ENCODE assay signal across 18 mouse cellular contexts in genomic region chr1:136179511-136180001, GRCm38 (mm10). TPM values are rescaled to one million over a fixed set of nuclear protein-coding genes. Genes with fewer than 3 reads are reported as not detected.
DNase-seq lines count a peak whose midpoint lies in the region; ATAC-seq and TF ChIP-seq lines count a peak whose summit lies in the region.
"Had no signal": no experiment of that assay in that cellular context is flagged by ENCODE, and none has a peak within 500 bp of the region (broad histone marks: within the 10 kb centered on the region; RNA-seq: fewer than 3 reads in every experiment).

No protein-coding gene starts in this region.

- H3K79me2 ChIP-seq in MEL (ENCODE audit: control insufficient read depth, insufficient read depth, low read length, poor library complexity), result no peaks in the 10 kb centered on the region

- no peak for DNase-seq in forebrain, embryonic 10.5 days (ENCODE audit: extremely low spot score, low spot score)
- DNase-seq in MEL (ENCODE audit: low read depth, low spot score), result peak; percentile 84
- DNase-seq in liver, embryonic 14.5 days (ENCODE audit: low read depth in 3 of 3, low spot score in 3 of 3), result peak; percentile 41 to 62 (median 58)
- no peak for DNase-seq in frontal cortex, postnatal 25 days (ENCODE audit: low spot score in 2 of 2)
- DNase-seq in layer of hippocampus, adult 18-20 months (ENCODE audit: low spot score in 2 of 2), result no peak
- no peak for DNase-seq in kidney, adult 2 months
- DNase-seq: cerebellum, postnatal 10 days; heart, postnatal 14 days; kidney, adult 18-20 months; thymus, adult 2 months had no signal

- peaks cover 28% of the 10 kb centered on the region for H3K36me3 ChIP-seq in forebrain, embryonic 15.5 days
- H3K36me3 ChIP-seq in forebrain, embryonic 10.5 days (replicated peaks), result peaks cover 25% of the 10 kb centered on the region
- peaks cover 0 to 22% of the 10 kb centered on the region in 2 experiments; a peak in 2 of 4 replicates for H3K36me3 ChIP-seq in MEL (ENCODE audit: control insufficient read depth in 1 of 2, insufficient read depth in 2 of 2, low read length in 2 of 2)
- no peaks in the 10 kb centered on the region for H3K36me3 ChIP-seq in liver, embryonic 14.5 days (replicated peaks; ENCODE audit: control insufficient read depth, insufficient read depth, low read depth)
- H3K36me3 ChIP-seq in kidney, adult 2 months (ENCODE audit: control insufficient read depth, insufficient read depth, low read length), result no peaks in the 10 kb centered on the region

- peaks cover 12% of the 10 kb centered on the region; the same call in 1 of the 2 replicates for H3K4me1 ChIP-seq in forebrain, embryonic 15.5 days
- peaks cover 7% of the 10 kb centered on the region for H3K4me1 ChIP-seq in forebrain, embryonic 10.5 days
- H3K4me1 ChIP-seq in MEL (ENCODE audit: control insufficient read depth in 1 of 2, insufficient read depth in 2 of 2, low read length in 2 of 2), result peaks cover 19 to 34% of the 10 kb centered on the region in 2 experiments
- peaks cover 42 to 58% of the 10 kb centered on the region in 2 experiments for H3K4me1 ChIP-seq in liver, embryonic 14.5 days (replicated peaks; ENCODE audit: control insufficient read depth in 2 of 2, insufficient read depth in 2 of 2, low read length in 1 of 2)
- no peaks in the 10 kb centered on the region for H3K4me1 ChIP-seq in kidney, adult 2 months (ENCODE audit: control insufficient read depth, insufficient read depth, low read length)

- no peak overlapping the region for H3K4me3 ChIP-seq in forebrain, embryonic 15.5 days
- H3K4me3 ChIP-seq in forebrain, embryonic 10.5 days, result no peak overlapping the region
- peak overlapping the region in 1 of 2 experiments; percentile 9; a peak in 1 of 4 replicates for H3K4me3 ChIP-seq in MEL (ENCODE audit: control insufficient read depth in 1 of 2, insufficient read depth in 1 of 2, low read depth in 2 of 2, low read length in 2 of 2)
- H3K4me3 ChIP-seq in liver, embryonic 14.5 days (ENCODE audit: insufficient read depth in 1 of 2, low read depth in 2 of 2, low read length in 2 of 2), result no peak overlapping the region
- no peak overlapping the region for H3K4me3 ChIP-seq in kidney, adult 2 months (ENCODE audit: insufficient read depth, low read depth, low read length)
- H3K4me3 ChIP-seq: heart, embryonic 10.5 days; limb, embryonic 15.5 days; midbrain, embryonic 15.5 days had no signal

- no peaks in the 10 kb centered on the region for H3K9me3 ChIP-seq in forebrain, embryonic 15.5 days
- H3K9me3 ChIP-seq in forebrain, embryonic 10.5 days, result no peaks in the 10 kb centered on the region
- H3K9me3 ChIP-seq in MEL (replicated peaks; ENCODE audit: insufficient read depth, low read length), result no peaks in the 10 kb centered on the region
- H3K9me3 ChIP-seq in liver, embryonic 14.5 days (ENCODE audit: control insufficient read depth, low read length), result no peaks in the 10 kb centered on the region
- H3K9me3 ChIP-seq: heart, embryonic 10.5 days; limb, embryonic 15.5 days; midbrain, embryonic 15.5 days had no signal

- TF ChIP-seq RAD21 in MEL (IDR thresholded peaks at IDR 0.05; ENCODE audit: low read depth, low read length), result no peak

- no peak for TF ChIP-seq CTCF in MEL (IDR thresholded peaks at IDR 0.05 in 2 of 3, conservative IDR thresholded peaks at IDR 0.05 in 1 of 3; ENCODE audit: control insufficient read depth in 1 of 3, insufficient read depth in 1 of 3, low read depth in 2 of 3, low read length in 3 of 3, poor library complexity in 1 of 3, severe bottlenecking in 1 of 3)
- TF ChIP-seq CTCF in liver, embryonic 14.5 days (IDR thresholded peaks at IDR 0.05; ENCODE audit: low read depth), result no peak
- TF ChIP-seq CTCF in kidney, adult 2 months (conservative IDR thresholded peaks at IDR 0.05; ENCODE audit: insufficient read depth, insufficient read length, low read depth, low read length), result no peak

- no peak for TF ChIP-seq POLR2A in MEL (IDR thresholded peaks at IDR 0.05; ENCODE audit: control insufficient read depth in 1 of 2, insufficient read depth in 1 of 2, low read depth in 1 of 2, low read length in 2 of 2, poor library complexity in 1 of 2)
- no peak for TF ChIP-seq POLR2A in kidney, adult 2 months (IDR thresholded peaks at IDR 0.05; ENCODE audit: low read depth, low read length)

- WGBS in forebrain, embryonic 15.5 days, result 56% methylated on average over 2 of the region's 2 CpGs
- 86% methylated on average over 2 of the region's 2 CpGs for WGBS in forebrain, embryonic 10.5 days
- WGBS in liver, embryonic 14.5 days (ENCODE audit: insufficient replicate concordance), result 9% methylated on average over 2 of the region's 2 CpGs
- 96% methylated on average over 2 of the region's 2 CpGs for WGBS in kidney, adult 2 months

- peak; percentile 91 to 93 for TF ChIP-seq EP300 in MEL (IDR thresholded peaks at IDR 0.05; ENCODE audit: low read depth in 1 of 2, low read length in 2 of 2)
- peak; percentile 85 for TF ChIP-seq EP300 in liver, embryonic 14.5 days (IDR thresholded peaks at IDR 0.05; ENCODE audit: low read depth)

- no peak overlapping the region for H3K9ac ChIP-seq in forebrain, embryonic 15.5 days (replicated peaks)
- no peak overlapping the region; the same call in 1 of the 2 replicates for H3K9ac ChIP-seq in MEL (ENCODE audit: control insufficient read depth, low read depth, low read length, poor library complexity, severe bottlenecking)
- no peak overlapping the region for H3K9ac ChIP-seq in liver, embryonic 14.5 days (replicated peaks)
- H3K9ac ChIP-seq: limb, embryonic 15.5 days; midbrain, embryonic 15.5 days had no signal

- no peaks in the 10 kb centered on the region for H3K27me3 ChIP-seq in forebrain, embryonic 15.5 days
- 0 out of 2 replicates have a peak, but pooled peaks cover 4% of the 10 kb centered on the region for H3K27me3 ChIP-seq in forebrain, embryonic 10.5 days (ENCODE audit: poor library complexity, severe bottlenecking)
- H3K27me3 ChIP-seq in MEL (ENCODE audit: control insufficient read depth in 1 of 2, insufficient read depth in 2 of 2, low read length in 2 of 2), result no peaks in the 10 kb centered on the region
- no peaks in the 10 kb centered on the region for H3K27me3 ChIP-seq in liver, embryonic 14.5 days (ENCODE audit: control insufficient read depth, insufficient read depth, low read length)
- H3K27me3 ChIP-seq in kidney, adult 2 months (replicated peaks; ENCODE audit: control insufficient read depth, insufficient read depth, low read length), result no peaks in the 10 kb centered on the region
- H3K27me3 ChIP-seq: limb, embryonic 15.5 days; midbrain, embryonic 15.5 days had no signal

- H3K27ac ChIP-seq in forebrain, embryonic 15.5 days (replicated peaks), result peak overlapping the region; percentile 52
- no peak overlapping the region for H3K27ac ChIP-seq in forebrain, embryonic 10.5 days
- H3K27ac ChIP-seq in MEL (ENCODE audit: control insufficient read depth, low read depth, low read length), result peak overlapping the region; percentile 76
- peak overlapping the region; percentile 59 for H3K27ac ChIP-seq in liver, embryonic 14.5 days
- H3K27ac ChIP-seq in kidney, adult 2 months (ENCODE audit: insufficient read depth, low read depth, low read length), result no peak overlapping the region
- H3K27ac ChIP-seq: heart, embryonic 10.5 days; hindbrain, postnatal 0 days; limb, embryonic 15.5 days; midbrain, embryonic 15.5 days had no signal

- H3K4me2 ChIP-seq in forebrain, embryonic 15.5 days (replicated peaks), result no peak overlapping the region
- H3K4me2 ChIP-seq in liver, embryonic 14.5 days (ENCODE audit: low read depth), result no peak overlapping the region
- H3K4me2 ChIP-seq: limb, embryonic 15.5 days; midbrain, embryonic 15.5 days had no signal

- peak; percentile 36; the same call in 1 of the 2 replicates for ATAC-seq in forebrain, embryonic 15.5 days (replicated peaks)
- ATAC-seq in common myeloid progenitor, adult 5-6 weeks (replicated peaks; ENCODE audit: low read depth, poor library complexity, severe bottlenecking), result peak; percentile 64
- ATAC-seq in liver, embryonic 14.5 days (ENCODE audit: insufficient read depth), result peak; percentile 88
- ATAC-seq: hindbrain, postnatal 0 days; midbrain, embryonic 15.5 days had no signal

RNA-seq across cellular contexts. Expression of gene Mroh3, which starts 33.1 kb away (rescaled TPM):
- polyA plus RNA-seq in forebrain, embryonic 15.5 days (2015; fragmentation: Nextera tagmentation; extraction: Ambion mirVana), result not detected in 2 replicates
- 0.27 and 0.28 TPM in 2 replicates for polyA plus RNA-seq in forebrain, embryonic 10.5 days (2016; fragmentation: Nextera tagmentation; extraction: Ambion mirVana)
- total RNA-seq in MEL (2012; rRNA removed), result not detected in 2 replicates
- not detected for polyA plus RNA-seq in MEL (2012; ENCODE audit: insufficient read depth in 1 of 2, insufficient read length in 2 of 2, low read depth in 1 of 2, low replicate concordance in 2 of 2, missing spikeins in 1 of 2)
- total RNA-seq in common myeloid progenitor, adult 5-6 weeks (2017), result not detected in 2 replicates
- 0.05 TPM in 1 of 2 replicates, not detected in the other for polyA plus RNA-seq in liver, embryonic 14.5 days (2012; rRNA removed)
- 0.15 and 0.23 TPM in 2 replicates for polyA plus RNA-seq in liver, embryonic 14.5 days (2014; fragmentation: Nextera tagmentation; extraction: Ambion mirVana)
- under 1 TPM; 0.41 to 0.54 TPM for total RNA-seq in layer of hippocampus, adult 18-20 months (2021)
- polyA plus RNA-seq in kidney, adult 2 months (2012; rRNA removed), result 0.10 and 0.44 TPM in 2 replicates
- total RNA-seq: adrenal gland, postnatal 4 days; gastrocnemius, postnatal 4 days; heart, postnatal 14 days had no signal
- polyA plus RNA-seq: limb, embryonic 15.5 days; midbrain, embryonic 15.5 days had no signal

RNA-seq across cellular contexts. Expression of gene Kif21b, which starts 48.4 kb away (rescaled TPM):
- 71.9 and 75.0 TPM in 2 replicates for polyA plus RNA-seq in forebrain, embryonic 15.5 days (2015; fragmentation: Nextera tagmentation; extraction: Ambion mirVana)
- polyA plus RNA-seq in forebrain, embryonic 10.5 days (2016; fragmentation: Nextera tagmentation; extraction: Ambion mirVana), result 5.8 and 8.8 TPM in 2 replicates
- 4.0 and 7.6 TPM in 2 replicates for total RNA-seq in MEL (2012; rRNA removed)
- 10 to 100 TPM in 1 of 2 experiments, not detected in 1; 34.0 TPM for polyA plus RNA-seq in MEL (2012; ENCODE audit: insufficient read depth in 1 of 2, insufficient read length in 2 of 2, low read depth in 1 of 2, low replicate concordance in 2 of 2, missing spikeins in 1 of 2)
- 13.4 and 13.5 TPM in 2 replicates for total RNA-seq in common myeloid progenitor, adult 5-6 weeks (2017)
- 1.8 and 2.2 TPM in 2 replicates for polyA plus RNA-seq in liver, embryonic 14.5 days (2012; rRNA removed)
- polyA plus RNA-seq in liver, embryonic 14.5 days (2014; fragmentation: Nextera tagmentation; extraction: Ambion mirVana), result 1.0 and 1.2 TPM in 2 replicates
- total RNA-seq in layer of hippocampus, adult 18-20 months (2021), result 10 to 100 TPM; 31.7 to 31.9 TPM
- 1.3 and 4.2 TPM in 2 replicates for polyA plus RNA-seq in kidney, adult 2 months (2012; rRNA removed)

RNA-seq across cellular contexts. Expression of gene Inava, which starts 54.5 kb away (rescaled TPM):
- 4.4 and 6.6 TPM in 2 replicates for polyA plus RNA-seq in forebrain, embryonic 15.5 days (2015; fragmentation: Nextera tagmentation; extraction: Ambion mirVana)
- polyA plus RNA-seq in forebrain, embryonic 10.5 days (2016; fragmentation: Nextera tagmentation; extraction: Ambion mirVana), result 21.2 and 23.2 TPM in 2 replicates
- 0.12 and 0.13 TPM in 2 replicates for total RNA-seq in MEL (2012; rRNA removed)
- polyA plus RNA-seq in MEL (2012; ENCODE audit: insufficient read depth in 1 of 2, insufficient read length in 2 of 2, low read depth in 1 of 2, low replicate concordance in 2 of 2, missing spikeins in 1 of 2), result under 1 TPM in 1 of 2 experiments, not detected in 1; 0.65 TPM
- total RNA-seq in common myeloid progenitor, adult 5-6 weeks (2017), result not detected in 2 replicates
- 0.16 and 0.28 TPM in 2 replicates for polyA plus RNA-seq in liver, embryonic 14.5 days (2012; rRNA removed)
- polyA plus RNA-seq in liver, embryonic 14.5 days (2014; fragmentation: Nextera tagmentation; extraction: Ambion mirVana), result 0.13 and 0.36 TPM in 2 replicates
- total RNA-seq in layer of hippocampus, adult 18-20 months (2021), result 1 to 10 TPM; 2.7 to 3.0 TPM
- polyA plus RNA-seq in kidney, adult 2 months (2012; rRNA removed), result 10.5 and 13.5 TPM in 2 replicates

Comparison
In these comparisons a context has a peak if more than half of its experiments do, and no peak if none do; other contexts are left out.
1. H3K27ac ChIP-seq: peak in forebrain, embryonic 15.5 days (single experiment), MEL (single experiment) and liver, embryonic 14.5 days (single experiment); none in forebrain, embryonic 10.5 days (single experiment) and kidney, adult 2 months (single experiment).
2. ATAC-seq: peak in every context shown above with its lines; median percentile 88 in liver, embryonic 14.5 days; 64 in common myeloid progenitor, adult 5-6 weeks; 36 in forebrain, embryonic 15.5 days.
3. DNase-seq: peak in MEL (single experiment) and liver, embryonic 14.5 days (3 of 3); none in forebrain, embryonic 10.5 days (single experiment), frontal cortex, postnatal 25 days (0 of 2), layer of hippocampus, adult 18-20 months (0 of 2) and kidney, adult 2 months (single experiment).